Comparison of ENCODE assay signal across 9 mouse cellular contexts in the genomic region with DNA sequence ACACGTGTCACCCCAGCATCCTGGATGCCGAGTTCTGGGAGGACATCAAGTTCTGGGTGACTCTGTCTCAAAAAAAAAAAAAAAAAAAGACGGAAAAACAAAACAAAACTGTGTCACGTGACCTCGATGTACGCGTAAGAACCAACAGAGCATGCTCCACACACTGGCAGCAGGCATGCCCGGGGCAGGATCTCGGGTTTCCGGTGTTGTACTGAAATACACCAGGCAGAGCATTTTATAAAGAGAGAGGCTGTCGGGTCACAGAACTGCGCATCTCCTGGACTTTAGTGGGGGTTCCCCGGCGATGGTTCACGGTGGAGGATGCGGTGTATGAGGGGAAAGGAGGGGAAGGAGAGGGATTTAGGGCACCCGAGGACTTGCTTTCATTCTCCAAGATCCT.
DNase-seq lines count a peak whose midpoint lies in the region; ATAC-seq lines count a peak whose summit lies in the region.
"Had no signal": no experiment of that assay in that cellular context is flagged by ENCODE, and none has a peak within 500 bp of the region (broad histone marks: within the 10 kb centered on the region; RNA-seq: fewer than 3 reads in every experiment).

No protein-coding gene starts in this region.

- no peaks in the 10 kb centered on the region for H3K4me1 ChIP-seq in intestine, embryonic 15.5 days (replicated peaks)
- H3K4me1 ChIP-seq in midbrain, embryonic 16.5 days (ENCODE audit: control insufficient read depth, insufficient read depth, low read length) = peaks cover 30% of the 10 kb centered on the region

- no peaks in the 10 kb centered on the region for H3K27me3 ChIP-seq in intestine, embryonic 15.5 days (replicated peaks)
- no peaks in the 10 kb centered on the region for H3K27me3 ChIP-seq in midbrain, embryonic 16.5 days (ENCODE audit: control insufficient read depth, insufficient read depth, low read depth, low read length)
- H3K27me3 ChIP-seq: CH12.LX had no signal

- 42% methylated on average over 17 of the region's 17 CpGs for WGBS in intestine, embryonic 15.5 days
- WGBS in midbrain, embryonic 16.5 days = 53% methylated on average over 17 of the region's 17 CpGs

- ATAC-seq in intestine, embryonic 15.5 days = no peak
- ATAC-seq in midbrain, embryonic 16.5 days = no peak

- H3K9me3 ChIP-seq in intestine, embryonic 15.5 days = no peaks in the 10 kb centered on the region
- no peaks in the 10 kb centered on the region for H3K9me3 ChIP-seq in midbrain, embryonic 16.5 days (replicated peaks; ENCODE audit: control insufficient read depth, low read length, poor library complexity, severe bottlenecking)

- no peak overlapping the region for H3K27ac ChIP-seq in intestine, embryonic 15.5 days
- no peak overlapping the region for H3K27ac ChIP-seq in midbrain, embryonic 16.5 days (ENCODE audit: low read length)

- H3K36me3 ChIP-seq in intestine, embryonic 15.5 days = no peaks in the 10 kb centered on the region
- H3K36me3 ChIP-seq in midbrain, embryonic 16.5 days (ENCODE audit: control insufficient read depth, insufficient read depth, low read length) = no peaks in the 10 kb centered on the region

- peak; percentile 92 for DNase-seq in heart, adult 11 months
- DNase-seq in heart, adult 9 months (ENCODE audit: low spot score in 2 of 2) = no peak
- peak; percentile 15 for DNase-seq in brain, adult 2 months (ENCODE audit: low read depth, low spot score)
- DNase-seq in MN1 (ENCODE audit: low spot score) = no peak
- DNase-seq in cerebellum, postnatal 10 days = no peak
- DNase-seq in right cerebral cortex, postnatal 36 days (ENCODE audit: low spot score in 2 of 2) = no peak

- H3K4me2 ChIP-seq in intestine, embryonic 15.5 days (replicated peaks) = peak overlapping the region; percentile 36
- peak overlapping the region; percentile 32 for H3K4me2 ChIP-seq in midbrain, embryonic 16.5 days (ENCODE audit: low read length)

- H3K4me3 ChIP-seq in intestine, embryonic 15.5 days (replicated peaks) = no peak overlapping the region
- H3K4me3 ChIP-seq in midbrain, embryonic 16.5 days (ENCODE audit: low read depth, low read length) = no peak overlapping the region

- no peak overlapping the region for H3K9ac ChIP-seq in intestine, embryonic 15.5 days
- 0 out of 2 replicates have a peak overlapping the region, but pooled peaks have one; percentile 3 for H3K9ac ChIP-seq in midbrain, embryonic 16.5 days (ENCODE audit: low read depth, low read length)

Comparison
In these comparisons a context has a peak if more than half of its experiments do, and no peak if none do; other contexts are left out.
1. DNase-seq: peak in heart, adult 11 months (single experiment) and brain, adult 2 months (single experiment); none in heart, adult 9 months (0 of 2), MN1 (single experiment), cerebellum, postnatal 10 days (0 of 2) and right cerebral cortex, postnatal 36 days (0 of 2).